Mouse (Mus musculus) heart, adult 2 months (tissue): Measurements from ENCODE around the gene Prpf40a.

ENCODE experiments used
- CTCF ChIP-seq: fragments of 200-600 bp; IDR thresholded peaks from 2 replicates; pipeline ENCODE4 v1.8.1; 2022; ENCODE audit warnings: antibody characterized with exemption, mild to moderate bottlenecking, moderate library complexity
- POLR2A ChIP-seq: fragments of 200-500 bp; IDR thresholded peaks from 2 replicates; pipeline ENCODE4 v1.6.1; 2011; ENCODE audit warnings: mild to moderate bottlenecking, low read depth, low read length, control low read depth; ENCODE audit not compliant: insufficient read depth

DNA sequence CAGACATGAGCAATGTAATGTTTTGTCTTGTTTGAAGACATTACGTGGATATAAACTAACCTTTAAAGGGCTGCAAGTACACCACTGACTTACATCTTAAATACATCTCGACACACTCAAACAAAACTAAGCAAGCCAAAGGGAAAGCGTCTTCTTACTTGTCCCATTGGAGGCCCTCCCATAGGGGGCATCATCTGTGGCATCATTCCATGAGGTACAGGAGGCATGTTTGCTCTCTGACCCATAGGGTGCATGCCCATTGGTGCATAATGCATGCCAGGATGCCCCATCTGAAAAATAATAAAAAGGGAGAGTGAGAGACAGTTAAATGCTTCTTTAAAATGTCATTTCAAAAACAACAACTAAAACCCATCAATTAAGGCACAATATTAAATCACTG, 1.3 kb downstream of the Prpf40a start:
- TF ChIP-seq POLR2A (no peak), CTCF (0 out of 2 replicates have a peak, but pooled peaks have one; percentile 8)
